Mouse (Mus musculus) G1E (cell line): ENCODE measurements around the gene Gabbr1.

Source experiments
- CTCF ChIP-seq: IDR thresholded peaks from 2 replicates; pipeline ENCODE4 v1.5.1; 2012; ENCODE audit warnings: low read depth, low read length, inconsistent platforms, mixed read lengths
- GATA1 ChIP-seq: IDR thresholded peaks from 2 replicates; pipeline ENCODE4 v1.6.1; 2012; ENCODE audit warnings: borderline replicate concordance, low read length, inconsistent platforms, mixed read lengths
- POLR2AphosphoS5 ChIP-seq: IDR thresholded peaks from 2 replicates; pipeline ENCODE4 v1.6.1; 2012; ENCODE audit warnings: low read depth, low read length, inconsistent platforms; ENCODE audit not compliant: insufficient replicate concordance
- TAL1 ChIP-seq: conservative IDR thresholded peaks from 2 replicates; pipeline ENCODE4 v1.6.1; 2012; ENCODE audit warnings: low read depth, low read length, inconsistent platforms, mixed read lengths

DNA sequence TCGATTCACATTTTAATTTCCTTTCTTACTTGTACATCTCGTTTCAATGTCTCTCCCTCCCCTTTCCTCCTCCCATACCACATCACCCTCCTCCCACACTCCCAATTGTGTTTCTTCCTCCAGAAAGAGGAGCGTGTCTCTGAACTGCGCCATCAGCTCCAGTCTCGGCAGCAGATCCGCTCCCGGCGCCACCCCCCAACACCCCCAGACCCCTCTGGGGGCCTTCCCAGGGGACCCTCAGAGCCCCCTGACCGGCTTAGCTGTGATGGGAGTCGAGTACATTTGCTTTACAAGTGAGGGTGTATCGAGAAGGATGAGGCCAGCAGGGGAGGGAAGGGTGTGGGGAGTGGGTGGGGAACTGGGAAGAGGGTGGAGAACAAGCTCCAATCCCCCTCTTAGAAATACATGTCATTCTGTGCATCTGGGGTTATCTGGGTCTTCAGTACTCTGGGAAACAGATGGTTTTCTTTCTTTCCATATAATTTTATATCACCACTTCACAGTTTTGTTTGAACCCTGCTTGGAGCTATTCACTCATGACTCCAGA, 27.0 kb downstream of the Gabbr1 start:
- TF ChIP-seq CTCF (no peak), GATA1 (no peak), TAL1 (no peak), POLR2AphosphoS5 (no peak)
